Comparison of ENCODE assay signal across 38 mouse cellular contexts in the genomic region with DNA sequence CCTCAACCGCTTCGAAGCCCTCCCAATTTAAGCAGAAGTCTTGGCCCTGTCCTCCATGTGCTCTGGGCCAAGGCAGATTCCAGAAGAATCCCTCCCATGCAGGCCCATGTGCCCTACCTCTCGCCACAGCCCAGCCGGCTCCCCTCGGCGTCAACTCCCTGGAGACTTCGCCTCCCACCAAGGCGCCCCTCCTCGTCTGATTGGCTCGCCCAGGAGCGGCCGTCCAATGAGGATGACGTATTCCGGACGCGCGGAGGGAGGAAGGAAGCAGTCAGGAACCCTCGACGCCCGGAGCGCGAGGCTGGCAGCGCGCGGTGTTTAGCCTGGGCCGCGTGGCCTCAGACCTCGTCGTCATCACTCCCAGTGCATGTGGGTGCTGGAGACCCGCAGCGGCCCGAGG. TPM values are rescaled to one million over a fixed set of nuclear protein-coding genes. Genes with fewer than 3 reads are reported as not detected.
DNase-seq lines count a peak whose midpoint lies in the region; ATAC-seq and TF ChIP-seq lines count a peak whose summit lies in the region.
"Had no signal": no experiment of that assay in that cellular context is flagged by ENCODE, and none has a peak within 500 bp of the region (broad histone marks: within the 10 kb centered on the region; RNA-seq: fewer than 3 reads in every experiment).

A gene (plus strand): TSS at position 274 of the 400 bp plus-strand sequence.

- no peak for TF ChIP-seq CTCF in intestine, postnatal 0 days (IDR thresholded peaks at IDR 0.05; ENCODE audit: low read depth)

- H3K9me3 ChIP-seq in intestine, embryonic 14.5 days (ENCODE audit: control insufficient read depth, low read length), result no peaks in the 10 kb centered on the region
- no peaks in the 10 kb centered on the region for H3K9me3 ChIP-seq in intestine, postnatal 0 days (ENCODE audit: control insufficient read depth)
- H3K9me3 ChIP-seq in liver, embryonic 15.5 days (replicated peaks), result no peaks in the 10 kb centered on the region
- H3K9me3 ChIP-seq: embryonic facial prominence, embryonic 13.5 days; forebrain, embryonic 12.5 days; heart, embryonic 10.5 days; heart, embryonic 15.5 days; hindbrain, embryonic 13.5 days; limb, embryonic 12.5 days; neural tube, embryonic 15.5 days had no signal

- H3K27me3 ChIP-seq in intestine, embryonic 14.5 days (replicated peaks; ENCODE audit: control insufficient read depth, insufficient read depth, low read length), result no peaks in the 10 kb centered on the region
- H3K27me3 ChIP-seq in intestine, postnatal 0 days (replicated peaks; ENCODE audit: control insufficient read depth, insufficient read depth, low read length), result no peaks in the 10 kb centered on the region
- no peaks in the 10 kb centered on the region for H3K27me3 ChIP-seq in liver, embryonic 15.5 days
- H3K27me3 ChIP-seq: embryonic facial prominence, embryonic 13.5 days; forebrain, embryonic 12.5 days; heart, embryonic 15.5 days; hindbrain, embryonic 13.5 days; limb, embryonic 12.5 days; neural tube, embryonic 15.5 days had no signal

- no peak within 1 kb of the TSS for H3K4me2 ChIP-seq in intestine, embryonic 14.5 days (ENCODE audit: low read length)
- no peak within 1 kb of the TSS for H3K4me2 ChIP-seq in intestine, postnatal 0 days (replicated peaks; ENCODE audit: low read depth)
- H3K4me2 ChIP-seq in liver, embryonic 15.5 days, result no peak within 1 kb of the TSS
- H3K4me2 ChIP-seq: embryonic facial prominence, embryonic 13.5 days; forebrain, embryonic 12.5 days; heart, embryonic 15.5 days; hindbrain, embryonic 13.5 days; limb, embryonic 12.5 days; neural tube, embryonic 15.5 days had no signal

- H3K4me3 ChIP-seq in intestine, embryonic 14.5 days (ENCODE audit: low read depth, low read length), result no peak within 1 kb of the TSS
- H3K4me3 ChIP-seq in intestine, postnatal 0 days (ENCODE audit: low read depth, low read length), result no peak within 1 kb of the TSS
- H3K4me3 ChIP-seq in liver, embryonic 15.5 days (replicated peaks), result no peak within 1 kb of the TSS
- H3K4me3 ChIP-seq: embryonic facial prominence, embryonic 13.5 days; erythroblast, embryonic 14.5 days; forebrain, embryonic 12.5 days; heart, embryonic 10.5 days; heart, embryonic 15.5 days; hindbrain, embryonic 13.5 days; layer of hippocampus, adult 2 months; left cerebral cortex, adult 2 months; limb, embryonic 12.5 days; neural tube, embryonic 15.5 days had no signal

- 92% methylated on average over 32 of the region's 32 CpGs for WGBS in intestine, embryonic 14.5 days
- 96% methylated on average over 30 of the region's 32 CpGs for WGBS in intestine, postnatal 0 days
- 85% methylated on average over 32 of the region's 32 CpGs for WGBS in liver, embryonic 15.5 days (ENCODE audit: insufficient replicate concordance)

- no peaks in the 10 kb centered on the region for H3K4me1 ChIP-seq in intestine, embryonic 14.5 days (replicated peaks; ENCODE audit: control insufficient read depth, insufficient read depth, low read length)
- no peaks in the 10 kb centered on the region for H3K4me1 ChIP-seq in intestine, postnatal 0 days (replicated peaks; ENCODE audit: control insufficient read depth, insufficient read depth, low read length)
- no peaks in the 10 kb centered on the region for H3K4me1 ChIP-seq in liver, embryonic 15.5 days (replicated peaks)
- H3K4me1 ChIP-seq: embryonic facial prominence, embryonic 13.5 days; forebrain, embryonic 12.5 days; heart, embryonic 10.5 days; heart, embryonic 15.5 days; hindbrain, embryonic 13.5 days; limb, embryonic 12.5 days; neural tube, embryonic 15.5 days had no signal

- ATAC-seq in intestine, embryonic 14.5 days (replicated peaks; ENCODE audit: low FRiP score, low TSS enrichment, low read depth), result no peak
- no peak for ATAC-seq in intestine, postnatal 0 days
- no peak for ATAC-seq in liver, embryonic 15.5 days (ENCODE audit: insufficient read depth)
- ATAC-seq: lung, postnatal 0 days had no signal

- H3K36me3 ChIP-seq in intestine, embryonic 14.5 days (ENCODE audit: control insufficient read depth, insufficient read depth, low read length), result no peaks in the 10 kb centered on the region
- H3K36me3 ChIP-seq in intestine, postnatal 0 days (ENCODE audit: control insufficient read depth, insufficient read depth), result no peaks in the 10 kb centered on the region
- no peaks in the 10 kb centered on the region for H3K36me3 ChIP-seq in liver, embryonic 15.5 days (replicated peaks)
- H3K36me3 ChIP-seq: embryonic facial prominence, embryonic 13.5 days; forebrain, embryonic 12.5 days; heart, embryonic 10.5 days; heart, embryonic 15.5 days; hindbrain, embryonic 13.5 days; limb, embryonic 12.5 days; neural tube, embryonic 15.5 days had no signal

- peak; percentile 38 for DNase-seq in intestine, embryonic 14.5 days (ENCODE audit: low spot score)
- peak; percentile 64 for DNase-seq in ES-CJ7 (ENCODE audit: low read depth, low spot score)
- DNase-seq in testis, postnatal 14 days (ENCODE audit: low spot score), result peak; percentile 94
- no peak for DNase-seq in adrenal gland, postnatal 4 days (ENCODE audit: low spot score in 2 of 2)
- no peak for DNase-seq in adrenal gland, postnatal 25 days
- DNase-seq: adrenal gland, adult 8-10 months; cerebellum, adult 11 months; cerebellum, adult 9-11 months; gastrocnemius, postnatal 10 days; heart, postnatal 36 days; kidney, adult 18-20 months; kidney, postnatal 36 days; lung, adult 18-20 months; midbrain, embryonic 14.5 days; retina, postnatal 1 day; right cerebral cortex, postnatal 14 days; thymus, adult 18-20 months; thymus, postnatal 25 days had no signal

- H3K9ac ChIP-seq in intestine, embryonic 14.5 days (ENCODE audit: low read length), result no peak within 1 kb of the TSS
- no peak within 1 kb of the TSS for H3K9ac ChIP-seq in intestine, postnatal 0 days (ENCODE audit: low read depth, low read length)
- H3K9ac ChIP-seq in liver, embryonic 15.5 days, result no peak within 1 kb of the TSS
- H3K9ac ChIP-seq: embryonic facial prominence, embryonic 13.5 days; forebrain, embryonic 12.5 days; heart, embryonic 15.5 days; hindbrain, embryonic 13.5 days; limb, embryonic 12.5 days; neural tube, embryonic 15.5 days had no signal

- H3K27ac ChIP-seq in intestine, embryonic 14.5 days (ENCODE audit: low read depth), result no peak within 1 kb of the TSS
- H3K27ac ChIP-seq in intestine, postnatal 0 days (ENCODE audit: low read depth, low read length), result no peak within 1 kb of the TSS
- H3K27ac ChIP-seq in liver, embryonic 15.5 days (replicated peaks), result peak within 1 kb of the TSS; percentile 60; the same call in 1 of the 2 replicates
- H3K27ac ChIP-seq: embryonic facial prominence, embryonic 13.5 days; forebrain, embryonic 12.5 days; heart, embryonic 10.5 days; heart, embryonic 15.5 days; hindbrain, embryonic 13.5 days; layer of hippocampus, adult 2 months; left cerebral cortex, adult 2 months; limb, embryonic 12.5 days; macrophage; neural tube, embryonic 15.5 days had no signal

RNA-seq across cellular contexts. Expression of the gene that starts here (rescaled TPM):
- polyA plus RNA-seq in intestine, embryonic 14.5 days (2014; fragmentation: Nextera tagmentation; extraction: Ambion mirVana), result 0.34 and 0.60 TPM in 2 replicates
- 0.07 TPM in 1 of 2 replicates, not detected in the other for polyA plus RNA-seq in intestine, postnatal 0 days (2015; fragmentation: Nextera tagmentation; extraction: Ambion mirVana)
- polyA plus RNA-seq in liver, embryonic 15.5 days (2015; fragmentation: Nextera tagmentation; extraction: Ambion mirVana), result 0.05 TPM in 2 replicates
- total RNA-seq in adrenal gland, postnatal 4 days (2021), result under 1 TPM; 0.22 to 0.42 TPM
- total RNA-seq in adrenal gland, postnatal 25 days (2021), result 0.18 and 0.38 TPM in 2 replicates
- total RNA-seq: common myeloid progenitor, adult 5-6 weeks; layer of hippocampus, adult 2 months; layer of hippocampus, postnatal 14 days; left cerebral cortex, adult 2 months; left cerebral cortex, postnatal 25 days; megakaryocyte-erythroid progenitor cell, adult 5-6 weeks had no signal
- polyA plus RNA-seq: erythroblast, embryonic 14.5 days; gonadal fat pad, adult 2 months; macrophage; small intestine, adult 2 months had no signal

Comparison
In these comparisons a context has a peak if more than half of its experiments do, and no peak if none do; other contexts are left out.
1. Peak in DNase-seq in intestine, embryonic 14.5 days; RNA of the gene not detected or under 1 TPM.
2. DNase-seq: peak in ES-CJ7 (single experiment) and testis, postnatal 14 days (single experiment); none in adrenal gland, postnatal 4 days (0 of 2) and adrenal gland, postnatal 25 days (single experiment).